Mouse (Mus musculus) myocyte (in vitro differentiated cells): ENCODE measurements at regions not wholly inside any gene's neighbourhood (a gene's known extent, or its start where the extent isn't known, plus 50 kb on each side); places are given as distances from the start of the nearest gene placed in this dataset.

Source experiments
- H3K27me3 ChIP-seq: one replicate; pipeline ENCODE4 v1.6.1; 2011; ENCODE audit not compliant: control insufficient read depth, insufficient read depth, insufficient read length
- H3K36me3 ChIP-seq: one replicate; pipeline ENCODE4 v1.6.1; 2011; ENCODE audit not compliant: control insufficient read depth, insufficient read depth
- H3K4me2 ChIP-seq: one replicate; pipeline ENCODE4 v1.6.1; 2011; ENCODE audit warnings: low read depth, control low read depth
- H3K4me3 ChIP-seq: one replicate; pipeline ENCODE4 v1.5.1; 2011; ENCODE audit warnings: mild to moderate bottlenecking, control low read depth, moderate library complexity
- H3K79me2 ChIP-seq: one replicate; pipeline ENCODE4 v1.6.1; 2011; ENCODE audit not compliant: control insufficient read depth, insufficient read depth
- H3ac ChIP-seq: one replicate; pipeline ENCODE4 v1.6.1; 2011; ENCODE audit not compliant: control insufficient read depth, insufficient read length
- CEBPB ChIP-seq: IDR thresholded peaks from 2 replicates; pipeline ENCODE4 v1.6.1; 2011; ENCODE audit warnings: mild to moderate bottlenecking, moderate library complexity; ENCODE audit not compliant: poor library complexity, insufficient read depth, severe bottlenecking
- E2F4 ChIP-seq: IDR thresholded peaks from one replicate; pipeline ENCODE4 v1.6.1; 2011; ENCODE audit warnings: mild to moderate bottlenecking, control low read depth, moderate library complexity; ENCODE audit not compliant: insufficient read depth
- MAX ChIP-seq: IDR thresholded peaks from one replicate; pipeline ENCODE4 v1.6.1; 2011; ENCODE audit warnings: low read depth, mild to moderate bottlenecking, control low read depth
- MYOD1 ChIP-seq, 3 experiments: IDR thresholded peaks; one replicate each; pipeline ENCODE4 v1.6.1; 2011; ENCODE audit warnings: control low read depth in 2 of 3, low read depth in 2 of 3, mild to moderate bottlenecking in 2 of 3, moderate library complexity in 1 of 3; ENCODE audit not compliant: insufficient read length in 2 of 3, control insufficient read depth in 1 of 3
- MYOG ChIP-seq, 3 experiments: IDR thresholded peaks; one replicate each; pipeline ENCODE4 v1.6.1; 2011; ENCODE audit warnings: control low read depth in 2 of 3, low read depth in 2 of 3, mild to moderate bottlenecking in 2 of 3; ENCODE audit not compliant: insufficient read length in 2 of 3, control insufficient read depth in 1 of 3, insufficient read depth in 1 of 3
- POLR2A ChIP-seq: IDR thresholded peaks from one replicate; pipeline ENCODE4 v1.6.1; 2011; ENCODE audit warnings: low read depth, mild to moderate bottlenecking, control low read depth, moderate library complexity; ENCODE audit not compliant: insufficient read length
- POLR2AphosphoS2 ChIP-seq: IDR thresholded peaks from one replicate; pipeline ENCODE4 v1.6.1; 2011; ENCODE audit warnings: low read depth, control low read depth; ENCODE audit not compliant: insufficient read length
- REST ChIP-seq: IDR thresholded peaks from one replicate; pipeline ENCODE4 v1.6.1; 2011; ENCODE audit warnings: mild to moderate bottlenecking, control low read depth, moderate library complexity; ENCODE audit not compliant: insufficient read depth, insufficient read length
- SRF ChIP-seq: IDR thresholded peaks from one replicate; pipeline ENCODE4 v1.6.1; 2011; ENCODE audit warnings: low read depth; ENCODE audit not compliant: control insufficient read depth, insufficient read length
- TCF12 ChIP-seq: IDR thresholded peaks from one replicate; pipeline ENCODE4 v1.6.1; 2011; ENCODE audit warnings: mild to moderate bottlenecking, control low read depth; ENCODE audit not compliant: poor library complexity, insufficient read depth, severe bottlenecking
- TCF3 ChIP-seq: IDR thresholded peaks from one replicate; pipeline ENCODE4 v1.6.1; 2011; ENCODE audit warnings: low read depth, control low read depth; ENCODE audit not compliant: insufficient read length
- USF1 ChIP-seq: IDR thresholded peaks from one replicate; pipeline ENCODE4 v1.6.1; 2011; ENCODE audit warnings: low read depth, mild to moderate bottlenecking, control low read depth, moderate library complexity

DNA sequence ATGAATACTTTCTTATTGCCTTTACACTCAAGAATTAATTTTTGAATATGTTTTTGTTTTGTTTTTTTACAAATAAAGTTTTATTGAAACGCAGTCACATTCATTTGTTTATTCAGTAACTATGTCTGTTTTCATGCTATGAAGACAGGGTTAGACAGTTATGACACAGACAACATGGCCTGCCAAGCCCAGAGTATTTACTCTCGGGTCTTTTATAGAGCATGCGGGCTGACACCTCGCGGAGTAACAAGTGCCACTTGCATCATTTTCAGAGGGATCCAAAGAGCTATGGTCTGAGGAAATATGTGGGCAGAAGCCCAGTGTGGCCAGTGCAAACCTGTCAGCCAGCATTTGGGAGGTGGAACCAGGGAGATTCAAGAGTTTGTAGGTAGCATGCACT, 206.5 kb upstream of the Nt5e start:
- no peaks in the 10 kb centered on the region for H3K79me2 ChIP-seq
- H3K36me3 ChIP-seq = no peaks in the 10 kb centered on the region
- H3K4me2 ChIP-seq = no peak overlapping the region
- H3K27me3 ChIP-seq = no peaks in the 10 kb centered on the region
- no peak for TF ChIP-seq E2F4
- TF ChIP-seq TCF3 = no peak
- TF ChIP-seq MYOG (IDR thresholded peaks at IDR 0.05; ENCODE audit: control insufficient read depth in 1 of 3, insufficient read depth in 1 of 3, insufficient read length in 2 of 3, low read depth in 2 of 3) = no peak
- TF ChIP-seq MYOD1 (IDR thresholded peaks at IDR 0.05; ENCODE audit: control insufficient read depth in 1 of 3, insufficient read length in 2 of 3, low read depth in 2 of 3) = no peak
- TF ChIP-seq REST = no peak
- H3ac ChIP-seq = no peak overlapping the region
- H3K4me3 ChIP-seq = no peak overlapping the region

DNA sequence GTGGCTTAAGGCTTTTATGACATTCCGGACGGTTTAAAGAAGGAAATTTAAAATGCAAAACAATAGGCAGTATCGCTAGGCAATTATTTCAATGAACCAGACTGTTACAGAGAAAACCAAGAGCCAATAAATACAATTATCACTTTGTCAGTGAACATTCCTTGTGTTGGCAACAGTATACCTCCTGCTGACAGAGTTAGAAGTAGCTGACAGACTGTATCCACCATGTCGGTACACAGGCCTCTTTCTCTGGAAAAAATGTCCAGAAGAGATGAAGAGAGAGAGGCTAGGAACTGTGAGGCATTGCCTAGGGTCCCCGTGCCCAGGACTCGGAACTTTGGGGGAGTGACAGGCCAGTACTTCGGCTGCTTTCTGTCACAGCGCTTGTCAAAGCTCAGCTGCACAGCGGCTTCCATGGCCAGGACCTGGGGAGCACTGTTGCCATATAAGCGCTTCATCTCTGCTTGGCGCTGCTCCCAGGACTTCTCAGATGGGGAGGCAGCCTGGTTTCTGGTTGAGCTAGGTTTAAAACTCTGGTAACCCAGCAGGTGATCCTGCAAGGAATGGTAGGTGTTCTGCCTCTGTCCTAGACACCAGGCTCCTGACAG, 205.9 kb upstream of the Nt5e start:
- TF ChIP-seq TCF12 (no peak), USF1 (no peak)
- Histone ChIP-seq H3K27me3 (no peaks in the 10 kb centered on the region), H3K4me2 (no peak overlapping the region), H3ac (no peak overlapping the region), H3K4me3 (no peak overlapping the region), H3K36me3 (no peaks in the 10 kb centered on the region), H3K79me2 (no peaks in the 10 kb centered on the region)

DNA sequence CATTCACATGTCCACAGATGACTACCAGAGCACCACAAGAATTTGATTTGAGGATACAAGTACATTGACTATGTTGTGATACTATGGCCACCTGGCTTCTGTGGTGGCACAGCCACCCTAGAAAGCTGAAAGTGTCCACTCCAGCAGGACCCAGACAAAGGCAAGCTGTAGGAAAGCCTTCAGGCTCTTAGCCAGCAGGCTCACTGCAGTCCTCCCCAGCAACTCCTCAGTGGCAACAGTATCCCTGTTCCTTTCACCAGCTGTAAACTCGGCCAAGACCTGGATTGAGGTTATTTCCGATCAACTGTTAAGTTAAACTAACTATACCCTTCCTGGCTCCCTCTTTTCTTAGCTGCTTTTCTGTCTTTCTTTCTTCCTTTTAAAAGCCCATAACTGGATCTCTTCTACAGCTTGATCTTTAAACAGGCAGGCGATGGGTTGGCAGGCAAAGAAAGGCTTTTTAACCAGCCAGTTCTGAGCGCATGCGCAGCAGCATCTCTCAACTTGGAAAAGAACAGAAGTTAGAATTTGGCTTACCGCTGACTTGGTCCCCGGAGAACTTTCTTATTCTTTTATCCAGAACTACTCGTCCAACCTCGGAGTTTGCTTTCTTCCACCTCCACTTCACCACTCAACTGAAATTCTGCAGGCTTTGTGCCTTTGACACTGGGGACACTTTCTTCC, 202.5 kb upstream of the Nt5e start:
- TF ChIP-seq POLR2AphosphoS2 = no peak
- TF ChIP-seq TCF12 = no peak
- TF ChIP-seq REST = no peak
- no peak for TF ChIP-seq CEBPB
- no peak for TF ChIP-seq POLR2A
- no peak for TF ChIP-seq USF1
- TF ChIP-seq MAX = no peak
- H3K36me3 ChIP-seq = no peaks in the 10 kb centered on the region
- no peak overlapping the region for H3K4me3 ChIP-seq
- no peak overlapping the region for H3ac ChIP-seq
- no peaks in the 10 kb centered on the region for H3K27me3 ChIP-seq
- peak overlapping the region; percentile 10 for H3K4me2 ChIP-seq
- no peaks in the 10 kb centered on the region for H3K79me2 ChIP-seq

DNA sequence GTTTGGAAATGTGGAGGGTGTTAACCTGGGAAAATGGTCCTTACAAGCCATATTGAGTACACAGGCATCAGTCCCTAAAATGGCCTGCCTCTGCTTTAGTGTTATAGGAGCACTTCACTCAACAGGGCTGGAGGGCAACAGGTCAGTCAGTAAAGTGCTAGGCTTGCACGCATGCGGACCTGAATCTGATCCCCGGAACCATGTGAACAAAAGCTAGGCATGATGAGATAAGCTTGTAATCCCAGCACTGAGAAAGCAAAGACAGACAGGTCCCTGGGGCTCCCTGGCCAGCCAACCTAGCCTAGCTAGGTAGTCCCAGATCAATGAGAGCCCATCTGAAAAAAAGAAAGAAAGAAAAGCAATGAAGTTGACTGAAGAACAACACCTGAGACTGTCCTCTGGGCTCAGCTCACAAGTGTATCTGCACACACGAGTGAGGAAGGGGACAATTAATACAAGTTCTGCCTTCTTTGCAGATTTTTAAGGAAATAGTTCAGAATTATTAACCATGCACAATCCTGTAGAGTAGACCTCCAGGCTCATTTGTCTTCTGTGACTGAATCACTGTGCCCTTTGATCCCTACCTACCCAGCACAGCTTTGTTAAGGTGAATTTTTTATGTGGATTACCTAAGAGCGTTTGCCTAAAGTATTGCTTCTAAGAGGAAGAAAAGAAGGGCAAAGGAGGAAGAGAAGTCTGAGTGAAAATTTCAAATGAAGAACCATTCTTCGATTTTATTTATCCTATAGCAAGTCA, 163.8 kb upstream of the Nt5e start:
- no peaks in the 10 kb centered on the region for H3K27me3 ChIP-seq
- no peak for TF ChIP-seq SRF
- no peak for TF ChIP-seq MYOG (IDR thresholded peaks at IDR 0.05; ENCODE audit: control insufficient read depth in 1 of 3, insufficient read depth in 1 of 3, insufficient read length in 2 of 3, low read depth in 2 of 3)
- TF ChIP-seq USF1 = no peak
- TF ChIP-seq POLR2A = no peak
- no peak for TF ChIP-seq MYOD1 (IDR thresholded peaks at IDR 0.05; ENCODE audit: control insufficient read depth in 1 of 3, insufficient read length in 2 of 3, low read depth in 2 of 3)
- no peak for TF ChIP-seq REST
- TF ChIP-seq MAX = no peak
- no peak for TF ChIP-seq TCF12
- no peak for TF ChIP-seq POLR2AphosphoS2
- no peak overlapping the region for H3K4me3 ChIP-seq
- H3ac ChIP-seq = no peak overlapping the region
- no peaks in the 10 kb centered on the region for H3K36me3 ChIP-seq
- no peak overlapping the region for H3K4me2 ChIP-seq
- no peaks in the 10 kb centered on the region for H3K79me2 ChIP-seq

DNA sequence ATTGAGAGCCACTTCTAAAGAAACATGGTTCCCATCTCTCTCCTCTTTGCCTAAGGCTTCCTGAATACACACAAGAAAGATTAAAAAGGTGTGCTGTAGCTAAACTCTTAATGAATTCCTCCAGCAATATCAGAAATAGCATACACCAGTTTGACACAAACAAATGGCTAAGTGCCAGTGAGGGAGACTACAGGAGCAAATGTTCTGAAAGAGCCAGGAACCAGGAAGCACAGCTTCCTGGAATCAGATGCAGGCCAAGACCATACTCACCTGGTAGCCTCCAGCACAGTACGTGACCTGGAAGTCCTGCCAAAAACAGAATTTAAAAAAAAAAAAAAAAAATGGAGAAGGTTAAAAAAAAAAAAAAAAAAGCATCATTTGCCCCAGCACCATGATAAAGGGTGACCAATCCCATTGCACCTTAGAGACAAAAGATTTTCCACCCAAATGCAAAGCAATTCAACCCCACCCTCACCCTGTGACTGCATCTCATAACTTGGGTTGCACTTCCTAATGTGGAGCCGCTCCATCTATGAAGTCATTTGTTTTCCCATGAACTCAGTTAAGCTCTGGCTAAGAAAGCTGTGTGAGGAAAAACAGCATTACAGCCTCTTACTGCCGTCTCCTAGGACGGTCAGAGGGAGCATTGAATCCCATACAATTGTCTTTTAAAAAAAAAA, 149.3 kb upstream of the Nt5e start:
- Histone ChIP-seq H3ac (no peak overlapping the region), H3K4me3 (no peak overlapping the region), H3K79me2 (no peaks in the 10 kb centered on the region), H3K36me3 (no peaks in the 10 kb centered on the region), H3K4me2 (no peak overlapping the region), H3K27me3 (no peaks in the 10 kb centered on the region)
- TF ChIP-seq REST (no peak), E2F4 (no peak), TCF3 (no peak), USF1 (no peak), POLR2AphosphoS2 (no peak), SRF (no peak), CEBPB (no peak), MYOD1 (IDR thresholded peaks at IDR 0.05; ENCODE audit: control insufficient read depth in 1 of 3, insufficient read length in 2 of 3, low read depth in 2 of 3) (no peak), POLR2A (no peak), MYOG (IDR thresholded peaks at IDR 0.05; ENCODE audit: control insufficient read depth in 1 of 3, insufficient read depth in 1 of 3, insufficient read length in 2 of 3, low read depth in 2 of 3) (no peak), MAX (no peak), TCF12 (no peak)
